Mouse (Mus musculus): ENCODE measurements around the gene Wdr62. TPM values are rescaled to one million over a fixed set of nuclear protein-coding genes. Genes with fewer than 3 reads are reported as not detected.
"Not testable (repeated sequence)": the region's sequence is repeated elsewhere in the genome, so short reads cannot be mapped to it uniquely, and the experiment has no call there.

Wdr62 gene
- total RNA-seq, 2 experiments from 2014 or later = 1.00 to 1.4 TPM

DNA sequence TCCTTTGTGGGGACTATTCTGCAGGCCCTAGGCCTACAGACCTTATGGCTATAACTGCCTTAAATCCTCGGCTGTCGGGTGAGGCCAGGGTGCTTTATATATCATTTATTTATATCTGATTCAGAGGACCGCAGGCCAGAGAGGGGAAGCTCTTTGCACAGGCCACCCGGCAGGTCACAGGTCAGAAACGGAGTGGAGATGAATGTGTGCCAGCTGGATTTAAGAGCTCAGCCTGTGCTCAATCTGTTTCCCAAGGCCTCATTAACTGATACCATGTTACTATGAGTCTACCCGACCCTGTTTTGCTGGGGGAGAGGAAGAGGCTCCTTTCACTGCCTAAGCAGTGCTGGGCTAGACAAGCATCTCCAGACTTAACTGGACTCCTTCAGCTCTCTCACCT, 5.8 kb downstream of the Wdr62 start:
- no peak for TF ChIP-seq CTCF (conservative IDR thresholded peaks at IDR 0.05)
- H3K4me3 ChIP-seq = no peak overlapping the region
- no peak for DNase-seq (ENCODE audit: low spot score in 2 of 2)
- no peak overlapping the region for H3K27ac ChIP-seq

GRCm38 (mm10) chr7:30269641-30270040, 10.6 kb downstream of the Wdr62 start:
- no peak for DNase-seq (ENCODE audit: low spot score in 2 of 2)
- Histone ChIP-seq H3K27ac (no peak overlapping the region), H3K4me3 (no peak overlapping the region)
- no peak for TF ChIP-seq CTCF (conservative IDR thresholded peaks at IDR 0.05)

DNA sequence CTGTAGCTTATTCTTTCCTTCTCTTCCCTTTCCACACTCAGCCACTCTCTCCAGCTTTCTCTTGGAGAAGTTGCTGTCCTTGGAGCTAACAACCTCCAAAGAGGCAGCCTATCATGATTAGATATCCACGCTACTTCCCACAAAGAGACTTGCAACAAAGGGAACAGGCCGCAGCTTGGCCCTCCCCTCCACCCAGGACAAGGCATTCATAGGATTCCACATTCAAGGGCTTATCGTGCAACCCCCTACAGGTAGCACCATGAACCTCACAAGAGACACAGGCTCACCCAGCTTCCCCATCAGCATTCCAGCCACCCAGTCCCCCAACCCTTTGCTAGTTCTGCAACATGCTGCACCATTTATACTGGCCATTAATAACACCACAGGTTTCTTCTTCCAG, 13.4 kb downstream of the Wdr62 start:
- no peak overlapping the region for H3K27ac ChIP-seq
- no peak overlapping the region for H3K4me3 ChIP-seq
- TF ChIP-seq CTCF (conservative IDR thresholded peaks at IDR 0.05) = no peak
- no peak for DNase-seq (ENCODE audit: low spot score in 2 of 2)

DNA sequence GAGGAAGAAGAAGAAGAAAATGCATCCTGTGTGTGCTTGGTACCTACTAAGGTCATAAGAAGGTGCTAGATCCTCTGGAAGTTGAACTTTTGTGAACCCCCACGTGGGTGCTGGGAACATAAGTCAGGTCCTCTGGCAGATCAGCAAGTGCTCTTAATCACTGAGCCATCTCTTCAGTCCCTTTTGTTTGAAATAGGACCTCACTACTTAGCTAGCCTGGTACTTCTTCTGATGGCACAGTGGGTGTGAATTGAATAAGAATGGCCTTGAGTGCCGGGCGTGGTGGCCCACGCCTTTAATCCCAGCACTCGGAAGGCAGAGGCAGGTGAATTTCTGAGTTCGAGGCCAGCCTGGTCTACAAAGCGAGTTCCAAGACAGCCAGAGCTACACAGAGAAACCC, 14.3 kb downstream of the Wdr62 start:
- TF ChIP-seq CTCF (conservative IDR thresholded peaks at IDR 0.05) = no peak
- H3K4me3 ChIP-seq = no peak overlapping the region
- DNase-seq (ENCODE audit: low spot score in 2 of 2) = no peak
- no peak overlapping the region for H3K27ac ChIP-seq

- Histone ChIP-seq H3K27ac (no peak overlapping the region), H3K4me3 (no peak overlapping the region)
- TF ChIP-seq CTCF (conservative IDR thresholded peaks at IDR 0.05) = no peak
- no peak for DNase-seq (ENCODE audit: low spot score in 2 of 2)
These were observed 14.7 kb downstream of the Wdr62 start for GRCm38 (mm10) chr7:30265531-30265930.

GRCm38 (mm10) chr7:30265041-30265440, 15.2 kb downstream of the Wdr62 start:
- DNase-seq (ENCODE audit: low spot score in 2 of 2) = no peak
- TF ChIP-seq CTCF (conservative IDR thresholded peaks at IDR 0.05) = no peak
- Histone ChIP-seq H3K4me3 (no peak overlapping the region), H3K27ac (no peak overlapping the region)

- no peak for DNase-seq (ENCODE audit: low spot score in 2 of 2)
- Histone ChIP-seq H3K27ac (no peak overlapping the region), H3K4me3 (no peak overlapping the region)
- TF ChIP-seq CTCF (conservative IDR thresholded peaks at IDR 0.05) = no peak
These were observed 28.0 kb downstream of the Wdr62 start for GRCm38 (mm10) chr7:30251956-30252954.

DNA sequence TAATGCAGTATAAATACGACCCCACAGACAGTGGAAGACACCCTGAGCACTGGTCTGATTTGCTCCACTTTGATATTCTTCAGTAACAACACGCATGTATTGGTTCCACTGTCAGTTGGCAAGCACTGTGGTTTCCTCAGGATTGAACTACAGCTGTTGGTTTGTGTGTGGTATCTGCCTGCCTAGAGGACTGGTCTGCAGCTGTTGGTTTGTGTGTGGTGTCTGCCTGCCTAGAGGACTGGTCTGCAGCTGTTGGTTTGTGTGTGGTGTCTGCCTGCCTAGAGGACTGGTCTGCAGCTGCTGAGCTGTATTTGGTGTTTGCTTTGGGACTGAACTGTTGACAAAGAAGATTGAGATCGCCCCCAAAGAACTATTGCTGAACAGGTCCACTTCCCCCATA, 42.8 kb downstream of the Wdr62 start:
- not testable (repeated sequence) for H3K27ac ChIP-seq; DNase-seq (ENCODE audit: low spot score in 2 of 2); H3K4me3 ChIP-seq

- DNase-seq (ENCODE audit: low spot score in 2 of 2) = no peak
- no peak within 1 kb of the TSS for H3K4me3 ChIP-seq
- TF ChIP-seq CTCF (conservative IDR thresholded peaks at IDR 0.05) = no peak
These were observed 44.6 kb downstream of the Wdr62 start, which contains the start of gene Ovol3 for GRCm38 (mm10) chr7:30235625-30236024. TSS of gene Ovol3 (minus strand) at chr7:30235725.

GRCm38 (mm10) chr7:30235091-30235490, 45.1 kb downstream of the Wdr62 start:
- TF ChIP-seq CTCF (conservative IDR thresholded peaks at IDR 0.05) = no peak
- Histone ChIP-seq H3K27ac (no peak overlapping the region), H3K4me3 (no peak overlapping the region)
- DNase-seq (ENCODE audit: low spot score in 2 of 2) = no peak

More at GRCm38 (mm10) chr7:30235625-30236024, 44.6 kb downstream of the Wdr62 start, which contains the start of gene Ovol3:
- H3K27ac ChIP-seq = no peak within 1 kb of the TSS

GRCm38 (mm10) chr7:30234276-30234858, 45.9 kb downstream of the Wdr62 start:
- DNase-seq (ENCODE audit: low spot score in 2 of 2) = no peak
- Histone ChIP-seq H3K27ac (no peak overlapping the region), H3K4me3 (no peak overlapping the region)
- no peak for TF ChIP-seq CTCF (conservative IDR thresholded peaks at IDR 0.05)

- no peak for TF ChIP-seq CTCF (conservative IDR thresholded peaks at IDR 0.05)
- no peak for DNase-seq (ENCODE audit: low spot score in 2 of 2)
- no peak overlapping the region for H3K27ac ChIP-seq
- H3K4me3 ChIP-seq = no peak overlapping the region
These were observed 46.8 kb downstream of the Wdr62 start for GRCm38 (mm10) chr7:30233387-30233786.

GRCm38 (mm10) chr7:30232631-30233148, 47.5 kb downstream of the Wdr62 start:
- peak; percentile 67 for TF ChIP-seq CTCF (conservative IDR thresholded peaks at IDR 0.05)
- DNase-seq (ENCODE audit: low spot score in 2 of 2) = peak in 1 of 2 experiments; percentile 38
- Histone ChIP-seq H3K4me3 (peak overlapping the region; percentile 91), H3K27ac (peak overlapping the region; percentile 98)

Measured in layer of hippocampus, adult 2 months (tissue).